Mouse (Mus musculus) midbrain, postnatal 0 days (tissue): ENCODE results near the gene Dok7. TPM values are rescaled to one million over a fixed set of nuclear protein-coding genes. Genes with fewer than 3 reads are reported as not detected.
A peak's percentile ranks its signal among the peaks of the same experiment; 100 is the strongest.

ENCODE experiments used
- ATAC-seq: fragments of 200-750 bp; cut with Nextera tagmentation; 2 replicates; pipeline ENCODE4 v1.8.0; 2017; ENCODE audit warnings: moderate number of reproducible peaks, mild to moderate bottlenecking, moderate TSS enrichment, moderate library complexity; ENCODE audit not compliant: low FRiP score
- DNase-seq: peaks from one replicate; pipeline ENCODE4 v3.0.0-alpha.2; 2015; ENCODE audit warnings: low spot score
- H3K27ac ChIP-seq: fragments of 300-500 bp; sonication (generic); 2 replicates; pipeline ENCODE4 v1.5.1; 2014; ENCODE audit warnings: low read depth, mild to moderate bottlenecking, low read length, mixed read lengths
- H3K27me3 ChIP-seq: fragments of 300-500 bp; sonication (generic); 2 replicates; pipeline ENCODE4 v1.6.1; 2014; ENCODE audit warnings: low read length, control low read depth, mixed read lengths; ENCODE audit not compliant: insufficient read depth
- H3K36me3 ChIP-seq: fragments of 300-500 bp; sonication (generic); 2 replicates; pipeline ENCODE4 v1.6.1; 2014; ENCODE audit warnings: low read length, control low read depth, mixed read lengths; ENCODE audit not compliant: insufficient read depth
- H3K4me1 ChIP-seq: fragments of 300-500 bp; sonication (generic); 2 replicates; pipeline ENCODE4 v1.6.1; 2014; ENCODE audit warnings: mild to moderate bottlenecking, control low read depth, antibody characterized with exemption, low read length, mixed read lengths; ENCODE audit not compliant: insufficient read depth
- H3K4me2 ChIP-seq: fragments of 300-500 bp; sonication (generic); 2 replicates; pipeline ENCODE4 v1.6.1; 2014; ENCODE audit warnings: low read depth, mild to moderate bottlenecking, low read length, mixed read lengths; ENCODE audit not compliant: poor library complexity, severe bottlenecking
- H3K4me3 ChIP-seq: fragments of 300-500 bp; sonication (generic); 2 replicates; pipeline ENCODE4 v1.5.1; 2014; ENCODE audit warnings: low read depth, mild to moderate bottlenecking, low read length, moderate library complexity
- H3K9ac ChIP-seq: fragments of 300-500 bp; sonication (generic); replicated peaks from 2 replicates; pipeline ENCODE4 v1.6.1; 2014; ENCODE audit warnings: mild to moderate bottlenecking, low read length, moderate library complexity, mixed read lengths; ENCODE audit not compliant: poor library complexity, severe bottlenecking
- H3K9me3 ChIP-seq: fragments of 300-500 bp; sonication (generic); 2 replicates; pipeline ENCODE4 v1.6.1; 2016; ENCODE audit warnings: low read length, control low read depth
- CTCF ChIP-seq: IDR thresholded peaks from 2 replicates; pipeline ENCODE4 v1.5.1; 2016; ENCODE audit warnings: antibody characterized with exemption, mild to moderate bottlenecking
- WGBS: fragments of 180-500 bp; shearing (Covaris S2); extraction: QIAGEN DNeasy Blood & Tissue Kit; methylation state at CpG from one replicate; pipeline ENCODE4 v1.1.7; 2014; 5-methylcytosine and 5-hydroxymethylcytosine counted together
- polyA plus RNA-seq: library from polyadenylated mRNA; unstranded; fragments of >200 nt; fragmentation: Nextera tagmentation; extraction: Ambion mirVana; gene quantifications from 2 replicates; pipeline ENCODE4 v1.2.1, GENCODE M21; 2015
- total RNA-seq: library from RNA; depleted of rRNA; stranded (reverse); fragments of >200 nt; gene quantifications from 2 replicates; pipeline ENCODE4 v1.2.3, GENCODE M21; 2014

Dok7 gene
- total and polyA plus RNA-seq, 2 experiments from 2014 or later: 10.8 to 25.1 TPM

DNA sequence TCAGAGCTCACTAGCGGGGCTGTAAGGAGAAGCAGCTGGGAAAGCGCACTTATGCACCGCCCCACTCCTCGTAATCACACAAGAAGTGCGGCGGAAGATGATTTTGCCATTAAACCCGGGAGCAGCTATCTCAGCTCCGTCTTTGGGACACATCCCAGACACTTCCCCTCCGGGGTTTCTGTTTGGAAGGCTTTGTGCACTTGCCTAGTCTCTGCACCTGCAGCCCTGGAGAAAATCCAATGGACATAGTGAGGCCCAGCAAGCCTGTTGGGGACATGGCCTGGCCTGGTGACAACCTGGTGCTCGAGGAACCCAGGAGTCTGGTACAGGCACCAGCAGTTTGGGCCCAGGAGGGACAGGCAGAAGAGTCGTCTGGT lies 49.3 kb downstream of the Dok7 start:
- DNase-seq (no peak), ATAC-seq (peak; percentile 18)
- H3K4me1 ChIP-seq: peaks cover 14% of the 10 kb centered on the region
- peak overlapping the region; percentile 83 for H3K27ac ChIP-seq
- TF ChIP-seq CTCF: no peak
- H3K4me2 ChIP-seq: peak overlapping the region; percentile 62
- no peaks in the 10 kb centered on the region for H3K27me3 ChIP-seq
- H3K9me3 ChIP-seq: no peaks in the 10 kb centered on the region
- peak overlapping the region; percentile 81; the same call in 1 of the 2 replicates for H3K9ac ChIP-seq
- WGBS: 4% methylated on average over 11 of the region's 11 CpGs
- peaks cover 15% of the 10 kb centered on the region for H3K36me3 ChIP-seq
- peak overlapping the region; percentile 67 for H3K4me3 ChIP-seq

DNA sequence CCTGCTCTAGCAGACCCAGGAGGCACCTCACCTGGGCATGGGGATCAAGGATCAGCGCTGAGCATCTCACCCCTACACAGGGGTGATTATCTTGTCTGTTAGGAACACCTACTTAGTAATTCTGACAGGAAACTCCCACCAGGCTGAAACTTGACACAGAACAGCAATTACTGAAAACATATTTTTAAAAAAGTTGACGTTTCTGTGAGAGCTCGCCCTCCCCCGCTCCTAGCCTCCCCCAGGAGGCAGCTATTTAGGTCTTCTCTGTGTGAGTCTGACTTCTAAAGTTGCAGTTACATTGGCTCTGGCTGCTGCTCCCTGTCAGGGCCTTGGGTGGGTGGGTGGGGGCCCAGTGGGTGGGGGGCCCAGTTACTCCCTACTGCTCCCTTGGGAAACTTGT lies 55.9 kb downstream of the Dok7 start:
- Histone ChIP-seq H3K9me3 (no peaks in the 10 kb centered on the region), H3K36me3 (no peaks in the 10 kb centered on the region), H3K9ac (no peak overlapping the region), H3K4me2 (no peak overlapping the region), H3K4me3 (no peak overlapping the region), H3K27me3 (no peaks in the 10 kb centered on the region), H3K4me1 (no peaks in the 10 kb centered on the region), H3K27ac (no peak overlapping the region)
- no peak for ATAC-seq
- no peak for TF ChIP-seq CTCF
- WGBS: 59% methylated on average over 4 of the region's 4 CpGs
- no peak for DNase-seq

DNA sequence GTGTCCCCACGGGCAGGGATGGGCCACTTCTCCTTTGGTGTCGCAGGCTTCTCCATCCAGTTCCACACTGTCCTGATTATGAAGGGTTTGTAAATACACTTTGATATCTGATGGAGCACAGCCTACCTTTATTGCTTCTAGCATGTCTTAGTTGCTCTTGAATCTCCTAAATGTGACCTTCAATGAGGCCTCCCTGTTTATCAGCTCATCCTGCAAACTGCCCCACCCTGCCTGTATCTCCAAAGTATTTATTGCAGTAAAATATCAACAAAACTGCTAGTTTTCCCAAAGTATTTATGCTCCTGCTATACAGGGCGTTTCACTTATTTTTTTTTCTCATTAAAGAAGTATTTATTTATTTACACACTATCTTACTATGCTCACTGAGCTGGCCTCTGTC lies 59.4 kb downstream of the Dok7 start:
- Histone ChIP-seq H3K36me3 (no peaks in the 10 kb centered on the region), H3K9ac (no peak overlapping the region), H3K4me3 (no peak overlapping the region), H3K9me3 (no peaks in the 10 kb centered on the region), H3K4me1 (no peaks in the 10 kb centered on the region), H3K4me2 (no peak overlapping the region), H3K27me3 (no peaks in the 10 kb centered on the region), H3K27ac (no peak overlapping the region)
- 82% methylated on average over 3 of the region's 3 CpGs for WGBS
- no peak for TF ChIP-seq CTCF
- DNase-seq (no peak), ATAC-seq (no peak)

DNA sequence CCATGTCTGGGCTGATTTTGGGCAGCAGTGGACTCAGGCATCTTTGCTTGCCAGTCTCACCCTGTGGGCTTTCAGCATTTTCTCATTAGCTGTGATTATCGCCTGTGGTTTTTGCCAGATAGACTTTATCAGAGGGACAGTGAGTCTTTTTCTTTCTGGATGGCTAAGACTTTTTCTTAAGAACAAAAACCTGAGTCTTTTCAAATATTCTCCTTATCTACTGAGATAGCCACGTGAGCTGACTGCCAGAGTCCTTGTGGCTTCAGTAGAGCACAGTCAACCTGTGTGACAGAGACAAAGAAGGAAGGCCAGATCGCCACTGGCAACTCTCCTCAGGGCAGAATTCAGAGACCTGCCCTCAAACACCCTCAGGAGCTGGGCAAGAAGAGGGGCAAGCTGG lies 61.1 kb downstream of the Dok7 start:
- Histone ChIP-seq H3K36me3 (no peaks in the 10 kb centered on the region), H3K4me1 (no peaks in the 10 kb centered on the region), H3K4me2 (no peak overlapping the region), H3K4me3 (no peak overlapping the region), H3K9me3 (no peaks in the 10 kb centered on the region), H3K27me3 (no peaks in the 10 kb centered on the region), H3K9ac (no peak overlapping the region), H3K27ac (no peak overlapping the region)
- ATAC-seq: no peak
- 71% methylated on average over 3 of the region's 3 CpGs for WGBS
- TF ChIP-seq CTCF: no peak
- DNase-seq: no peak

DNA sequence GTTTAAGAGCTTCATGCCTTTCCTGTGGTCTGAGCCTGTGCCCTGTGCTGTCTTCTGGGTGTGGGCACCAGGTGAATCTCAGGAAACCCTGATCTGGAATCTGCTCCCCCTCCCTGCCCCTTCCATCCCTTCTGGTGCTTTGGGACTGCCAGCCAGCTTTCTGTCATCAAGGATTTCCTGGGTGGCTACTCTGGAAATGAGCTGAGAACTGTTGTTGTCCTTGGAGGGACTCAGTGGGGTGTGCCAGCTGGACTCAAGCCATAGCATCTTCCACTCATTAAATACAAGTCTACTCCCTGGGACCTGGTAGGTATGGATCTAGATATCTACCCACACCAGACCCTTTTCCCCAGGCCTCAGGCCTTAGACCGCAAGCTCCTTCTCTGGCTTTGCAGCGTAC lies 61.9 kb downstream of the Dok7 start:
- Histone ChIP-seq H3K4me2 (no peak overlapping the region), H3K9ac (0 out of 2 replicates have a peak overlapping the region, but pooled peaks have one; percentile 19), H3K4me1 (no peaks in the 10 kb centered on the region), H3K4me3 (no peak overlapping the region), H3K9me3 (no peaks in the 10 kb centered on the region), H3K27ac (no peak overlapping the region), H3K27me3 (no peaks in the 10 kb centered on the region), H3K36me3 (no peaks in the 10 kb centered on the region)
- DNase-seq (peak; percentile 59), ATAC-seq (no peak)
- TF ChIP-seq CTCF: no peak
- WGBS: 91% methylated on average over 2 of the region's 2 CpGs

DNA sequence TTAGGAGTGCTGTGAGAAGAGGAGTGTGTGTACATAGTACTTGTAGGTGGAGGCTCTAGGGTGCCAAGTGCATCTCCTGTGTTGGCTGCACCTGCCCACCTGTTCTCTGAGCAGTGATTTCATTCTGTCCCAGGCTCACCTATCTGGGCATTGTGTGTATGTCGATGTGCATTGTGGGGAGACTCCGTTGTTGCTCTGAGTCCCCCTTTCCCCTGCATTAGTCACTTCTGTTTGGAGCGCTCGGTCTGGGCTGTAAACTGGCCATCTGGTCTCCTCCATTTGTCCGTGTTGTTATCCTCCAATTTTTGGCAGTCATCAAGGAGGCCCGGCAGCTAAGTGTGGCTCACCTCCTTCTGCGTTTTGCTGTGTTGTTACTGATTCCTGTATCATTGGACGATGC lies 63.5 kb downstream of the Dok7 start:
- ATAC-seq (no peak), DNase-seq (peak; percentile 55)
- WGBS: 88% methylated on average over 8 of the region's 8 CpGs
- Histone ChIP-seq H3K4me2 (no peak overlapping the region), H3K9me3 (no peaks in the 10 kb centered on the region), H3K4me3 (no peak overlapping the region), H3K9ac (no peak overlapping the region), H3K27me3 (no peaks in the 10 kb centered on the region), H3K27ac (no peak overlapping the region), H3K4me1 (no peaks in the 10 kb centered on the region), H3K36me3 (no peaks in the 10 kb centered on the region)
- no peak for TF ChIP-seq CTCF
